Mouse (Mus musculus) liver, embryonic 16.5 days (tissue): ENCODE results near the gene Gm10300. TPM values are rescaled to one million over a fixed set of nuclear protein-coding genes. Genes with fewer than 3 reads are reported as not detected.
A peak's percentile ranks its signal among the peaks of the same experiment; 100 is the strongest.

Experiments used
- ATAC-seq: fragments of 200-750 bp; cut with Nextera tagmentation; 2 replicates; pipeline ENCODE4 v1.8.0; 2017; ENCODE audit warnings: low read depth, mild to moderate bottlenecking, moderate number of reproducible peaks, moderate library complexity
- H3K27ac ChIP-seq: fragments of 300-500 bp; sonication (generic); 2 replicates; pipeline ENCODE4 v1.5.1; 2014; ENCODE audit warnings: mild to moderate bottlenecking, low read length
- H3K27me3 ChIP-seq: fragments of 300-500 bp; sonication (generic); 2 replicates; pipeline ENCODE4 v1.6.1; 2014; ENCODE audit warnings: low read depth, low read length, mixed read lengths; ENCODE audit not compliant: control insufficient read depth, insufficient read depth
- H3K36me3 ChIP-seq: fragments of 300-500 bp; sonication (generic); 2 replicates; pipeline ENCODE4 v1.6.1; 2014; ENCODE audit warnings: mild to moderate bottlenecking; ENCODE audit not compliant: control insufficient read depth, insufficient read depth
- H3K4me1 ChIP-seq: fragments of 300-500 bp; sonication (generic); 2 replicates; pipeline ENCODE4 v1.6.1; 2014; ENCODE audit warnings: low read depth, low read length, mixed read lengths; ENCODE audit not compliant: control insufficient read depth
- H3K4me2 ChIP-seq: fragments of 300-500 bp; sonication (generic); 2 replicates; pipeline ENCODE4 v1.6.1; 2014; ENCODE audit warnings: low read depth, low read length, mixed read lengths
- H3K4me3 ChIP-seq: fragments of 300-500 bp; sonication (generic); 2 replicates; pipeline ENCODE4 v1.5.1; 2014; ENCODE audit warnings: low read depth, mild to moderate bottlenecking, low read length
- H3K9ac ChIP-seq: fragments of 300-500 bp; sonication (generic); 2 replicates; pipeline ENCODE4 v1.6.1; 2014; ENCODE audit warnings: low read depth, low read length
- H3K9me3 ChIP-seq: fragments of 300-500 bp; sonication (generic); replicated peaks from 2 replicates; pipeline ENCODE4 v1.6.1; 2016; ENCODE audit warnings: low read length; ENCODE audit not compliant: control insufficient read depth
- WGBS: fragments of 180-500 bp; shearing (Covaris S2); extraction: QIAGEN DNeasy Blood & Tissue Kit; methylation state at CpG from one replicate; pipeline ENCODE4 v1.1.7; 2014; ENCODE audit not compliant: insufficient replicate concordance; 5-methylcytosine and 5-hydroxymethylcytosine counted together
- polyA plus RNA-seq: library from polyadenylated mRNA; unstranded; fragments of >200 nt; fragmentation: Nextera tagmentation; extraction: Ambion mirVana; gene quantifications from 2 replicates; pipeline ENCODE4 v1.2.1, GENCODE M21; 2015

The Gm10300 gene
- polyA plus RNA-seq, 1 experiment from 2014 or later, result 0.46 TPM

GRCm38 (mm10) chr4:132064550-132064949 is 9.9 kb upstream of the Gm10300 start:
- ATAC-seq, result no peak
- peak overlapping the region; percentile 53 for H3K4me2 ChIP-seq
- H3K4me3 ChIP-seq, result peak overlapping the region; percentile 2; the same call in 1 of the 2 replicates
- peak overlapping the region; percentile 68 for H3K27ac ChIP-seq
- WGBS, result 70% methylated on average over 5 of the region's 5 CpGs
- H3K27me3 ChIP-seq, result no peaks in the 10 kb centered on the region
- H3K9me3 ChIP-seq, result no peaks in the 10 kb centered on the region
- H3K9ac ChIP-seq, result peak overlapping the region; percentile 1; the same call in 1 of the 2 replicates
- H3K4me1 ChIP-seq, result peaks cover 96% of the 10 kb centered on the region
- peaks cover 18% of the 10 kb centered on the region for H3K36me3 ChIP-seq

- Histone ChIP-seq H3K4me2 (peak overlapping the region; percentile 53), H3K9ac (peak overlapping the region; percentile 38; the same call in 1 of the 2 replicates), H3K4me1 (peaks cover 96% of the 10 kb centered on the region), H3K27ac (peak overlapping the region; percentile 45), H3K9me3 (no peaks in the 10 kb centered on the region), H3K27me3 (no peaks in the 10 kb centered on the region), H3K4me3 (peak overlapping the region; percentile 28), H3K36me3 (peaks cover 29% of the 10 kb centered on the region)
- 0 out of 2 replicates have a peak, but pooled peaks have one; percentile 7 for ATAC-seq
- 30% methylated on average over 3 of the region's 3 CpGs for WGBS
These were observed 8.9 kb upstream of the Gm10300 start for GRCm38 (mm10) chr4:132065578-132065977.

- H3K4me2 ChIP-seq, result peak overlapping the region; percentile 53
- no peaks in the 10 kb centered on the region for H3K9me3 ChIP-seq
- ATAC-seq, result peak; percentile 20; the same call in 1 of the 2 replicates
- H3K9ac ChIP-seq, result peak overlapping the region; percentile 23; the same call in 1 of the 2 replicates
- peak overlapping the region; percentile 28 for H3K4me3 ChIP-seq
- peaks cover 96% of the 10 kb centered on the region for H3K4me1 ChIP-seq
- H3K27ac ChIP-seq, result peak overlapping the region; percentile 45
- WGBS, result 55% methylated on average over 10 of the region's 10 CpGs
- H3K36me3 ChIP-seq, result peaks cover 35% of the 10 kb centered on the region
- no peaks in the 10 kb centered on the region for H3K27me3 ChIP-seq
These were observed 8.3 kb upstream of the Gm10300 start for GRCm38 (mm10) chr4:132066101-132066773.

- Histone ChIP-seq H3K4me1 (peaks cover 96% of the 10 kb centered on the region), H3K9ac (peak overlapping the region; percentile 19), H3K9me3 (no peaks in the 10 kb centered on the region), H3K27me3 (no peaks in the 10 kb centered on the region), H3K4me3 (peak overlapping the region; percentile 28), H3K27ac (peak overlapping the region; percentile 45), H3K4me2 (peak overlapping the region; percentile 53), H3K36me3 (peaks cover 41% of the 10 kb centered on the region)
- peak; percentile 71 for ATAC-seq
- 62% methylated on average over 14 of the region's 14 CpGs for WGBS
These were observed 7.2 kb upstream of the Gm10300 start for GRCm38 (mm10) chr4:132067112-132067937.

- Histone ChIP-seq H3K27ac (peak overlapping the region; percentile 45), H3K9me3 (no peaks in the 10 kb centered on the region), H3K4me1 (peaks cover 96% of the 10 kb centered on the region), H3K27me3 (no peaks in the 10 kb centered on the region), H3K36me3 (peaks cover 45% of the 10 kb centered on the region), H3K4me3 (peak overlapping the region; percentile 28), H3K4me2 (peak overlapping the region; percentile 53), H3K9ac (peak overlapping the region; percentile 32)
- 66% methylated on average over 2 of the region's 2 CpGs for WGBS
- no peak for ATAC-seq
These were observed 6.6 kb upstream of the Gm10300 start for GRCm38 (mm10) chr4:132067938-132068235.

GRCm38 (mm10) chr4:132071674-132072073 is 2.8 kb upstream of the Gm10300 start:
- Histone ChIP-seq H3K27me3 (no peaks in the 10 kb centered on the region), H3K4me1 (peaks cover 77% of the 10 kb centered on the region), H3K4me2 (peak overlapping the region; percentile 78), H3K27ac (peak overlapping the region; percentile 81), H3K9ac (peak overlapping the region; percentile 96), H3K9me3 (no peaks in the 10 kb centered on the region), H3K4me3 (peak overlapping the region; percentile 87), H3K36me3 (peaks cover 37% of the 10 kb centered on the region)
- 89% methylated on average over 2 of the region's 2 CpGs for WGBS
- ATAC-seq, result no peak

- 79% methylated on average over 3 of the region's 3 CpGs for WGBS
- H3K4me2 ChIP-seq, result peak overlapping the region; percentile 78
- no peaks in the 10 kb centered on the region for H3K27me3 ChIP-seq
- H3K9me3 ChIP-seq, result no peaks in the 10 kb centered on the region
- peak overlapping the region; percentile 81 for H3K27ac ChIP-seq
- no peak for ATAC-seq
- H3K9ac ChIP-seq, result peak overlapping the region; percentile 96
- peak overlapping the region; percentile 87 for H3K4me3 ChIP-seq
- H3K36me3 ChIP-seq, result peaks cover 37% of the 10 kb centered on the region
- H3K4me1 ChIP-seq, result peaks cover 76% of the 10 kb centered on the region
These were observed 2.3 kb upstream of the Gm10300 start for GRCm38 (mm10) chr4:132072156-132072555.

GRCm38 (mm10) chr4:132072946-132073345 is 1.6 kb upstream of the Gm10300 start:
- H3K4me3 ChIP-seq, result peak overlapping the region; percentile 87
- peak overlapping the region; percentile 78 for H3K4me2 ChIP-seq
- 84% methylated on average over 6 of the region's 6 CpGs for whole genome bisulfite sequencing
- H3K9me3 ChIP-seq, result no peaks in the 10 kb centered on the region
- H3K27me3 ChIP-seq, result no peaks in the 10 kb centered on the region
- H3K27ac ChIP-seq, result peak overlapping the region; percentile 81
- peak overlapping the region; percentile 96 for H3K9ac ChIP-seq
- H3K36me3 ChIP-seq, result peaks cover 37% of the 10 kb centered on the region
- no peak for ATAC-seq
- peaks cover 75% of the 10 kb centered on the region for H3K4me1 ChIP-seq
